Mouse (Mus musculus) lung, embryonic 14.5 days (tissue): ENCODE results near the gene Rasgrf1. TPM values are rescaled to one million over a fixed set of nuclear protein-coding genes. Genes with fewer than 3 reads are reported as not detected.

Experiments used
- ATAC-seq: fragments of 200-750 bp; cut with Nextera tagmentation; 2 replicates; pipeline ENCODE4 v1.8.0; 2017; ENCODE audit warnings: mild to moderate bottlenecking, moderate TSS enrichment, moderate library complexity; ENCODE audit not compliant: insufficient read depth
- DNase-seq: peaks from one replicate; pipeline ENCODE4 v3.0.0-alpha.2; 2015
- H3K27ac ChIP-seq: fragments of 300-500 bp; sonication (generic); 2 replicates; pipeline ENCODE4 v1.5.1; 2014; ENCODE audit warnings: low read depth, mild to moderate bottlenecking, moderate library complexity
- H3K27me3 ChIP-seq: fragments of 300-500 bp; sonication (generic); 2 replicates; pipeline ENCODE4 v1.6.1; 2014; ENCODE audit warnings: low read length, control low read depth; ENCODE audit not compliant: insufficient read depth
- H3K36me3 ChIP-seq: fragments of 300-500 bp; sonication (generic); 2 replicates; pipeline ENCODE4 v1.6.1; 2014; ENCODE audit warnings: control low read depth; ENCODE audit not compliant: insufficient read depth
- H3K4me1 ChIP-seq: fragments of 300-500 bp; sonication (generic); 2 replicates; pipeline ENCODE4 v1.6.1; 2014; ENCODE audit warnings: antibody characterized with exemption, control low read depth; ENCODE audit not compliant: insufficient read depth
- H3K4me2 ChIP-seq: fragments of 300-500 bp; sonication (generic); 2 replicates; pipeline ENCODE4 v1.6.1; 2014; ENCODE audit warnings: mild to moderate bottlenecking
- H3K4me3 ChIP-seq: fragments of 300-500 bp; sonication (generic); 2 replicates; pipeline ENCODE4 v1.5.1; 2014; ENCODE audit warnings: low read depth, low read length
- H3K9ac ChIP-seq: fragments of 300-500 bp; sonication (generic); 2 replicates; pipeline ENCODE4 v1.6.1; 2014
- H3K9me3 ChIP-seq: fragments of 300-500 bp; sonication (generic); 2 replicates; pipeline ENCODE4 v1.6.1; 2016; ENCODE audit warnings: low read depth, low read length, control low read depth
- CTCF ChIP-seq: IDR thresholded peaks from 2 replicates; pipeline ENCODE4 v1.5.1; 2016; ENCODE audit warnings: antibody characterized with exemption, low read depth
- WGBS: fragments of 180-500 bp; shearing (Covaris S2); extraction: QIAGEN DNeasy Blood & Tissue Kit; methylation state at CpG from one replicate; pipeline ENCODE4 v1.1.7; 2014; 5-methylcytosine and 5-hydroxymethylcytosine counted together
- polyA plus RNA-seq: library from polyadenylated mRNA; unstranded; fragments of >200 nt; fragmentation: Nextera tagmentation; extraction: Ambion mirVana; gene quantifications from 2 replicates; pipeline ENCODE4 v1.2.1, GENCODE M21; 2014

Gene Rasgrf1
- polyA plus RNA-seq, result 0.46 and 0.53 TPM in 2 replicates

DNA sequence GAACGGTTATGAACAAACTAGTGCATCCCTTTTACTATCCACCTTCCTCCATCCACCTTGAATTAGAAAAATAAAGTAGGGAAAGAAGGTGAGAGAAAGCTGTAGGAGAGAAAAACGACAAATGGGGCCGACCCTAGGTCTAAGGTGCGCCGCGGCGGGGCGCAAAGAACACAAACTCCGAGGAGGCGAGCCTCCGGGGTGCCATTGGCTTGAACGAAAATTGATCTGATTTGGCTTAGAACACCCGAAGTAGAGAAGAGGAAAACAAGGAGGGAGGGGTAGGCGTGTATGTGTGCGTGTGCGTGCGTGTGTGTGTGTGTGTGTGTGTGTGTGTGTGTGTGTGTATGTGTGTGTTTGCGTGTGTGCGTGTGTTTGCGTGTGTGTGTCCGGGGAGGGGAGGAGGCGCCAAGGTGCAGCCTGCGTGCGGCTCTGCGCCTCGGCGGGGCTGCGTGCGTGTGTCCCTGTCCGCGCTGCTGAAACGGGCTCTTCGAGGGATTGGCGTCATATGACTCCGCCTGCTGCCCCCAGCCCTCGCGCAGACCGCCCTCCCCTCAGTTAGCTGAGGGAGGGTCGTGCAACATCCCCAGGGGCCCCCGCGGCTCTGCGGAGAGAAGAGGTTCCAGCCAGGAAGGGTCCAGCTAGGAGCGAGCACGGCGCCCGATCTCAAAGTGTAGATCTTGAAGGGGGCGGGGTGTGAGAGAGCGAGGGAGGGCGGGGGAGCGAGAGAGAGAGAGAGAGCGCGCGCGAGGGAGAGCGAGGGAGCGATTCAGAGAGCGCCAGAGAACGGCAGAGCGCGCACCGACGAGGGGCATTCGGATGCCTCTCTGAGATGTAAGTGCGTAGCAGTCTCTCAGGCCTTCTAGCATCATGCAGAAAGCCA, at the start of gene Rasgrf1:
TSS of gene Rasgrf1 (plus strand) at position 778 of the 880 bp plus-strand sequence.
- DNase-seq (peak; percentile 74), ATAC-seq (peak; percentile 80)
- no peak within 1 kb of the TSS for H3K27ac ChIP-seq
- WGBS, result 1% methylated on average over 60 of the region's 64 CpGs
- no peaks in the 10 kb centered on the region; the same call in 1 of the 2 replicates for H3K4me1 ChIP-seq
- no peaks in the 10 kb centered on the region for H3K9me3 ChIP-seq
- peaks cover 80% of the 10 kb centered on the region for H3K27me3 ChIP-seq
- peak within 1 kb of the TSS; percentile 22; the same call in 1 of the 2 replicates for H3K9ac ChIP-seq
- TF ChIP-seq CTCF, result no peak
- no peaks in the 10 kb centered on the region for H3K36me3 ChIP-seq
- peak within 1 kb of the TSS; percentile 86 for H3K4me2 ChIP-seq
- peak within 1 kb of the TSS; percentile 44 for H3K4me3 ChIP-seq

DNA sequence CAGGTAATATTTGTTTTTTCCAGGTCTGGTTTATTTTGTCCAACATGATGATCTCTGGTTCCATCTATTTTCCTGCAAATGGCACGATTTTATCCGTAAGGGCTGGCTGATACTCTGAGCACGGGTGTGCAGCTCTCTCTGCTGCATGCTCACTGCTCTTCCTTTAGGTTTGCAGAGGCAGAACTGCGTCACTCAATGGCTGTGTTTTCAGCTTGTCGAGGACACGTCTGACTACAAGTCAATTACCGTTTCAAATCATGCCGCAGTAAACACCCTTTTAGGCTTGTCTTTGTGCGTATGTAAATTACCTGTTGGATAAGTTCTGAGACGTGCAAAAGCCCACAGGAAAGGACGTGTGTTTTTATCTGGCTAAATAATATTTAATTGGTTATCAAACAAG, 49.6 kb upstream of the Rasgrf1 start:
- 69% methylated on average over 11 of the region's 11 CpGs for WGBS
- no peaks in the 10 kb centered on the region for H3K36me3 ChIP-seq
- DNase-seq (no peak), ATAC-seq (no peak)
- no peak overlapping the region for H3K27ac ChIP-seq
- H3K27me3 ChIP-seq, result no peaks in the 10 kb centered on the region
- no peak overlapping the region for H3K4me3 ChIP-seq
- no peaks in the 10 kb centered on the region for H3K9me3 ChIP-seq
- TF ChIP-seq CTCF, result no peak
- H3K9ac ChIP-seq, result no peak overlapping the region
- no peak overlapping the region for H3K4me2 ChIP-seq
- H3K4me1 ChIP-seq, result no peaks in the 10 kb centered on the region

DNA sequence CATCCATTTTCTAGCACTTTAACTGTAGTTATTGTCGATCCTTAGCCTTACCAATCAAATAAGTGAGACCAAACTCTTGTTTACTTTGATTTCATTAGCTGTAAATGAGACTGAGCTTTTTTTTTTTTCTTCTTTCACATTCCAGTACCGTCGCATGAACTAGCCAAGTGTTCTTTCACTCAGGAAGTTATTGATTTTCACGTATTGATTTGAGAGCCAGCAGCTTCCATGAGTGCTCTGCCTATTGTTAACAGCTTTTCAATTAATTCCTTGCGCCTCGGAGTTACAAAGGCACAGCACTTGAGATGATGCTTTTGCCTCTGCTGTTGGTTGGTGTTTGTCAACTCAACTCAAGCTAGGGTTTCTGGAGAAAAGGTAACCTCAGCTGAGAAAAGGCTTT, 49.1 kb upstream of the Rasgrf1 start:
- Histone ChIP-seq H3K4me3 (no peak overlapping the region), H3K4me2 (no peak overlapping the region), H3K27ac (no peak overlapping the region), H3K36me3 (no peaks in the 10 kb centered on the region), H3K9me3 (no peaks in the 10 kb centered on the region), H3K9ac (no peak overlapping the region), H3K4me1 (no peaks in the 10 kb centered on the region), H3K27me3 (no peaks in the 10 kb centered on the region)
- ATAC-seq (no peak), DNase-seq (no peak)
- no peak for TF ChIP-seq CTCF
- 56% methylated on average over 6 of the region's 6 CpGs for WGBS

DNA sequence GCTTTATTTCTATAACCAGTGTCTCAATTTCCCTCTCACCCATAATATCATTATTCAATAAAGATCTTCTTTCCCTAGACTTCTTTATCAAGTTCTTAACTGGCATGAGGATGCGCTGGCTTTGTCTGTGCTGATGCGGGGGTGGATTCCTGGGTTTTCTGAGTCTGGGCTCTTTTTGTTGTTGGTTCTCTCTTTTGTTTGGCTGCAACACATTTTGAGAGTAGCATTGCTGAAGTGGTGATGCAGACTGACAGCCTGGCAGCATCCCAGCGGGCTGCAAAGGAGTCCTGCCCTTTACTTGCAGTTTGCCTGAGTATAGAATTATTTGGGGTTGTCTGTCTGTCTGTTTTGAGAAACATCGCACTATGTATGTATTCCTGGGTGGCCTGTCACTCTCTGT, 42.6 kb upstream of the Rasgrf1 start:
- DNase-seq (no peak), ATAC-seq (no peak)
- WGBS, result 51% methylated on average over 4 of the region's 4 CpGs
- H3K9me3 ChIP-seq, result no peaks in the 10 kb centered on the region
- H3K27me3 ChIP-seq, result peaks cover 36% of the 10 kb centered on the region
- H3K4me2 ChIP-seq, result no peak overlapping the region
- H3K4me1 ChIP-seq, result no peaks in the 10 kb centered on the region
- no peak overlapping the region for H3K27ac ChIP-seq
- TF ChIP-seq CTCF, result no peak
- H3K36me3 ChIP-seq, result no peaks in the 10 kb centered on the region
- H3K9ac ChIP-seq, result no peak overlapping the region
- H3K4me3 ChIP-seq, result no peak overlapping the region

DNA sequence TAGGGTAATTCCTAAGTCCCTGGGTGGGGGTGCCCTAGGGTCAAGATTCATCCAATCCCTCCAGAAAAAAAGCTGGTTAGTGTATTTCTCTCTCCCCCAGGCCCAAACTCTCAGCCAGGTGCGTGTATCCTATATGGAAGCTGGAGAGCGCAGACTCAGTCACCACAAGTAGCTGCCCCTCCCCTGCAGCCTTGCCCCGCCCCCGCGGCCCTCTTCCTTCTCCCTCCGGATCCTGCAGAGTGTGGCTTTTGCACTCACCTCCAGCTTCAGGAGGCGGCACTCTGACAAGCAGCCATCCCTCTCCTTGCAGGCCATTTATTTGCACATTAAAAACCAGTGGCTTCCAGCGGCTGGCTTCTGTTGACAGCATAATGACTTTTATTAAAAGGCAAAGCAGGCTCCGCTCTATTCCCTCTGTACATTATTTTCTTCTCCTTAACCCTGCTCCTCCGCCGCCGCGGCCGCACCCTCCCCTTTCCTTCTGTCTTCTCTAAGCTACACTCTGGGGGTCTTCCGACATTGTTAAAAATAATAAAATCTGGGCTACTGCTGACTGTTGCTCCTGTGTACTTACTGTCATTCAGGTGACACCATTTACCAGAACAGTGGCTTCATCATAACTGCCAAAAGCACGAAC, 41.5 kb upstream of the Rasgrf1 start:
- Histone ChIP-seq H3K9me3 (no peaks in the 10 kb centered on the region), H3K4me1 (no peaks in the 10 kb centered on the region), H3K4me2 (0 out of 2 replicates have a peak overlapping the region, but pooled peaks have one; percentile 23), H3K4me3 (no peak overlapping the region), H3K9ac (no peak overlapping the region), H3K27me3 (peaks cover 41% of the 10 kb centered on the region), H3K27ac (no peak overlapping the region), H3K36me3 (no peaks in the 10 kb centered on the region)
- ATAC-seq (no peak), DNase-seq (no peak)
- 3% methylated on average over 16 of the region's 16 CpGs for WGBS
- TF ChIP-seq CTCF, result no peak

DNA sequence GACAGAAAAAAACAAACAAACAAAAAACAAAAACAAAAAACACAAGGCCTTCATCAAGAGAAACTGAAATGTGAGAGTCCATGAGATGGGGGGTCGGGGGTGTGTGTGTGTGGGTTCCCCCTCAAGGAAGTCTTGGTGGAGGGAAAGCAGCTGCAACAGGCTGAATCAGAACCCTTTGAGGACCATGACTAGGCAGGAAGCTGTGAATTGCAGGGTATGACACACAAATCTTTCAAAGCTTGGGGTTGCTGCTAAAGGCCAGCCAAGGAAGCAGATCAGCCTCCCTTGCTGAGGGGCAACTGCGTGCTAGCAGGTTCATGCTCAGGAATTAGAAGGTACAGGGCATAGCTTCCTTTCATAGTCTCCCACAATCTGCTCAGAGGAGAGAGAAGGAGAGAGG, 40.1 kb upstream of the Rasgrf1 start:
- Histone ChIP-seq H3K27ac (no peak overlapping the region), H3K4me1 (no peaks in the 10 kb centered on the region), H3K4me2 (no peak overlapping the region), H3K9me3 (no peaks in the 10 kb centered on the region), H3K27me3 (peaks cover 41% of the 10 kb centered on the region), H3K9ac (no peak overlapping the region), H3K4me3 (no peak overlapping the region), H3K36me3 (no peaks in the 10 kb centered on the region)
- TF ChIP-seq CTCF, result no peak
- 13% methylated on average over 2 of the region's 2 CpGs for WGBS
- ATAC-seq (no peak), DNase-seq (no peak)

DNA sequence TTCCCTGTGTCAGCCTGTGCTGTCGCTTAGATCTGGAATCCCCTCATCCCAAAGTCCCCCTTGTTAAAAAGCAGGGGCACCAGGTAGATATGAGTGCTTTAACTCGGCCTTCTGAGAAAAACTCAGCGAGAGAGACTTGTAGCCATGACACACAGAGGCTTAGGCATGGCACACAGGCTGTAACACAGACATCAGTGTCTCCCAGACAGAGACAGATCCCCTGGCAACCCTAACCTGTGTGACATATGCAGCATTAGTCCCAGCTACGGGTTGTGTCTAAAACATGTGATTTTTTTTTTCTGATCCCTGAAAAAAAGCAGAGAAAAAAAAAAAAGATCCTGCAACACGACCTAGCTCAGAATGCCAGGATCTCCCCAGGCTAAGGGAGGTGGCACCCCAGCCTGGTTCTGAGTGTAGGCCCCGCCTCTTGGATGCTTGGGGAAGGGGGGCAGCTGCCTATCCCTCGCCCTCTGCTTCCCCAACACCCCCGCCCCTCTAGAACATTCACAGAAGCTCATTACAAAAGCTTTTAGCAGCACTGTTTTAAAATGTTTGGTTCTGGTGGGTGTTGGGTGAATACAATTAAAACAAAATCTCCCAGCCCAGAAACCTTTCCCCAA, 39.1 kb upstream of the Rasgrf1 start:
- ATAC-seq, result no peak; the same call in 1 of the 2 replicates
- WGBS, result 10% methylated on average over 8 of the region's 8 CpGs
- no peaks in the 10 kb centered on the region for H3K9me3 ChIP-seq

More for the DNA sequence above, 39.1 kb upstream of the Rasgrf1 start:
- Histone ChIP-seq H3K27me3 (peaks cover 51% of the 10 kb centered on the region), H3K4me3 (no peak overlapping the region), H3K27ac (no peak overlapping the region), H3K4me1 (no peaks in the 10 kb centered on the region; the same call in 1 of the 2 replicates), H3K36me3 (no peaks in the 10 kb centered on the region), H3K9ac (no peak overlapping the region), H3K4me2 (no peak overlapping the region)
- DNase-seq, result no peak
- no peak for TF ChIP-seq CTCF
